Mouse (Mus musculus): ENCODE measurements at regions not wholly inside any gene's neighbourhood (a gene's known extent, or its start where the extent isn't known, plus 50 kb on each side); places are given as distances from the start of the nearest gene placed in this dataset.

Small RNAs in the stretch of these regions (microRNA-seq; reads per million reads assigned to microRNA genes)
- gene Gm23416: 0 reads per million in 2 experiments
